Comparison of ENCODE assay signal across 8 mouse cellular contexts in genomic region chr11:97782564-97782895, GRCm38 (mm10). TPM values are rescaled to one million over a fixed set of nuclear protein-coding genes. Genes with fewer than 3 reads are reported as not detected.
A peak's percentile ranks its signal among the peaks of the same experiment; 100 is the strongest.
DNase-seq lines count a peak whose midpoint lies in the region; ATAC-seq lines count a peak whose summit lies in the region.

No protein-coding gene starts in this region.

- peak overlapping the region; percentile 90 for H3K4me3 ChIP-seq in kidney, embryonic 15.5 days (replicated peaks)
- H3K4me3 ChIP-seq in embryonic facial prominence, embryonic 11.5 days (ENCODE audit: low read depth, low read length), result peak overlapping the region; percentile 96
- H3K4me3 ChIP-seq in midbrain, embryonic 15.5 days, result peak overlapping the region; percentile 55

- no peaks in the 10 kb centered on the region for H3K27me3 ChIP-seq in kidney, embryonic 15.5 days
- no peaks in the 10 kb centered on the region for H3K27me3 ChIP-seq in embryonic facial prominence, embryonic 11.5 days (ENCODE audit: control insufficient read depth, insufficient read depth, low read length)
- no peaks in the 10 kb centered on the region for H3K27me3 ChIP-seq in midbrain, embryonic 15.5 days (replicated peaks)

- peak overlapping the region; percentile 69 for H3K4me2 ChIP-seq in kidney, embryonic 15.5 days
- H3K4me2 ChIP-seq in embryonic facial prominence, embryonic 11.5 days (ENCODE audit: low read depth, low read length), result peak overlapping the region; percentile 62
- H3K4me2 ChIP-seq in midbrain, embryonic 15.5 days, result peak overlapping the region; percentile 57

- peak overlapping the region; percentile 82 for H3K27ac ChIP-seq in kidney, embryonic 15.5 days
- H3K27ac ChIP-seq in embryonic facial prominence, embryonic 11.5 days (replicated peaks; ENCODE audit: low read depth, low read length), result no peak overlapping the region
- peak overlapping the region; percentile 88 for H3K27ac ChIP-seq in midbrain, embryonic 15.5 days

- WGBS in kidney, embryonic 15.5 days, result under 1% methylated on average over 10 of the region's 10 CpGs
- under 1% methylated on average over 10 of the region's 10 CpGs for WGBS in embryonic facial prominence, embryonic 11.5 days
- whole genome bisulfite sequencing in midbrain, embryonic 15.5 days, result 0% methylated on average over 10 of the region's 10 CpGs

- H3K36me3 ChIP-seq in kidney, embryonic 15.5 days, result peaks cover 37% of the 10 kb centered on the region
- peaks cover 14% of the 10 kb centered on the region for H3K36me3 ChIP-seq in embryonic facial prominence, embryonic 11.5 days (replicated peaks; ENCODE audit: control insufficient read depth, insufficient read depth, low read depth, low read length)
- peaks cover 29% of the 10 kb centered on the region for H3K36me3 ChIP-seq in midbrain, embryonic 15.5 days (replicated peaks)

- H3K4me1 ChIP-seq in kidney, embryonic 15.5 days, result peaks cover 25% of the 10 kb centered on the region
- H3K4me1 ChIP-seq in embryonic facial prominence, embryonic 11.5 days (ENCODE audit: control insufficient read depth, insufficient read depth, low read length), result peaks cover 8% of the 10 kb centered on the region; the same call in 1 of the 2 replicates
- H3K4me1 ChIP-seq in midbrain, embryonic 15.5 days, result peaks cover 29% of the 10 kb centered on the region

- H3K9me3 ChIP-seq in kidney, embryonic 15.5 days (replicated peaks), result 0 out of 2 replicates have a peak, but pooled peaks cover 2% of the 10 kb centered on the region
- no peaks in the 10 kb centered on the region for H3K9me3 ChIP-seq in embryonic facial prominence, embryonic 11.5 days (replicated peaks; ENCODE audit: control insufficient read depth, low read length)
- no peaks in the 10 kb centered on the region for H3K9me3 ChIP-seq in midbrain, embryonic 15.5 days

- DNase-seq in kidney, postnatal 14 days, result no peak
- DNase-seq in embryonic facial prominence, embryonic 11.5 days (ENCODE audit: low spot score), result no peak
- DNase-seq in gastrocnemius, postnatal 4 days (ENCODE audit: low spot score in 2 of 2), result no peak
- no peak for DNase-seq in ovary, adult 18-20 months (ENCODE audit: low spot score)
- DNase-seq in frontal cortex, postnatal 14 days (ENCODE audit: low spot score in 2 of 2), result no peak

- H3K9ac ChIP-seq in kidney, embryonic 15.5 days, result peak overlapping the region; percentile 64
- H3K9ac ChIP-seq in embryonic facial prominence, embryonic 11.5 days (replicated peaks; ENCODE audit: low read length), result peak overlapping the region; percentile 70
- peak overlapping the region; percentile 44 for H3K9ac ChIP-seq in midbrain, embryonic 15.5 days

- ATAC-seq in kidney, embryonic 15.5 days (replicated peaks; ENCODE audit: low FRiP score), result no peak
- ATAC-seq in embryonic facial prominence, embryonic 11.5 days (replicated peaks; ENCODE audit: insufficient number of reproducible peaks, low FRiP score, low TSS enrichment, low read depth), result no peak
- ATAC-seq in inflammation-experienced regulatory T-cells, adult 6 months, result peak; percentile 9
- no peak; the same call in 1 of the 2 replicates for ATAC-seq in midbrain, embryonic 15.5 days (replicated peaks)

RNA-seq across cellular contexts. Expression of gene Rpl23, which starts 0.3 kb away (rescaled TPM):
- polyA plus RNA-seq in kidney, embryonic 15.5 days (2015; fragmentation: Nextera tagmentation; extraction: Ambion mirVana), result 565 and 652 TPM in 2 replicates
- 524 and 537 TPM in 2 replicates for polyA plus RNA-seq in embryonic facial prominence, embryonic 11.5 days (2014; fragmentation: Nextera tagmentation; extraction: Ambion mirVana)
- 1,000 to 10,000 TPM in 2 of 3 experiments, 100 to 1,000 TPM in 1; 686 to 1,148 (median 1,072) TPM for polyA plus RNA-seq in inflammation-experienced regulatory T-cells, adult 6 months (2017; shearing (Covaris generic))
- polyA plus RNA-seq in midbrain, embryonic 15.5 days (2015; fragmentation: Nextera tagmentation; extraction: Ambion mirVana), result 259 and 277 TPM in 2 replicates
- total RNA-seq in gastrocnemius, postnatal 4 days (2021), result 100 to 1,000 TPM; 976 to 983 TPM

RNA-seq across cellular contexts. Expression of gene 1700001P01Rik, which starts 6.8 kb away (rescaled TPM):
- polyA plus RNA-seq in kidney, embryonic 15.5 days (2015; fragmentation: Nextera tagmentation; extraction: Ambion mirVana), result 0.62 and 0.67 TPM in 2 replicates
- polyA plus RNA-seq in embryonic facial prominence, embryonic 11.5 days (2014; fragmentation: Nextera tagmentation; extraction: Ambion mirVana), result not detected in 2 replicates
- polyA plus RNA-seq in inflammation-experienced regulatory T-cells, adult 6 months (2017; shearing (Covaris generic)), result under 1 TPM in 1 of 3 experiments, not detected in 2; 0.56 TPM
- polyA plus RNA-seq in midbrain, embryonic 15.5 days (2015; fragmentation: Nextera tagmentation; extraction: Ambion mirVana), result 0.50 and 1.1 TPM in 2 replicates
- total RNA-seq in gastrocnemius, postnatal 4 days (2021), result not detected

RNA-seq across cellular contexts. Expression of gene Cwc25, which starts 16.2 kb away (rescaled TPM):
- polyA plus RNA-seq in kidney, embryonic 15.5 days (2015; fragmentation: Nextera tagmentation; extraction: Ambion mirVana), result 19.2 and 19.5 TPM in 2 replicates
- polyA plus RNA-seq in embryonic facial prominence, embryonic 11.5 days (2014; fragmentation: Nextera tagmentation; extraction: Ambion mirVana), result 12.9 and 13.1 TPM in 2 replicates
- polyA plus RNA-seq in inflammation-experienced regulatory T-cells, adult 6 months (2017; shearing (Covaris generic)), result 10 to 100 TPM; 23.0 to 28.1 (median 23.0) TPM
- polyA plus RNA-seq in midbrain, embryonic 15.5 days (2015; fragmentation: Nextera tagmentation; extraction: Ambion mirVana), result 16.2 and 17.6 TPM in 2 replicates
- 10 to 100 TPM; 13.4 to 13.5 TPM for total RNA-seq in gastrocnemius, postnatal 4 days (2021)

RNA-seq across cellular contexts. Expression of gene Lasp1, which starts 16.3 kb away (rescaled TPM):
- polyA plus RNA-seq in kidney, embryonic 15.5 days (2015; fragmentation: Nextera tagmentation; extraction: Ambion mirVana), result 104 and 108 TPM in 2 replicates
- 62.6 and 67.8 TPM in 2 replicates for polyA plus RNA-seq in embryonic facial prominence, embryonic 11.5 days (2014; fragmentation: Nextera tagmentation; extraction: Ambion mirVana)
- polyA plus RNA-seq in inflammation-experienced regulatory T-cells, adult 6 months (2017; shearing (Covaris generic)), result 10 to 100 TPM; 38.6 to 64.7 (median 40.7) TPM
- 198 and 199 TPM in 2 replicates for polyA plus RNA-seq in midbrain, embryonic 15.5 days (2015; fragmentation: Nextera tagmentation; extraction: Ambion mirVana)
- 10 to 100 TPM; 82.0 to 99.0 TPM for total RNA-seq in gastrocnemius, postnatal 4 days (2021)

RNA-seq across cellular contexts. Expression of gene Pip4k2b, which starts 38.0 kb away (rescaled TPM):
- 1.8 and 1.9 TPM in 2 replicates for polyA plus RNA-seq in kidney, embryonic 15.5 days (2015; fragmentation: Nextera tagmentation; extraction: Ambion mirVana)
- 2.6 and 2.8 TPM in 2 replicates for polyA plus RNA-seq in embryonic facial prominence, embryonic 11.5 days (2014; fragmentation: Nextera tagmentation; extraction: Ambion mirVana)
- 1 to 10 TPM; 2.4 to 2.9 (median 2.6) TPM for polyA plus RNA-seq in inflammation-experienced regulatory T-cells, adult 6 months (2017; shearing (Covaris generic))
- 4.3 and 4.9 TPM in 2 replicates for polyA plus RNA-seq in midbrain, embryonic 15.5 days (2015; fragmentation: Nextera tagmentation; extraction: Ambion mirVana)
- total RNA-seq in gastrocnemius, postnatal 4 days (2021), result 10 to 100 TPM; 62.7 to 64.2 TPM
